Mouse (Mus musculus) erythroblast, embryonic 14.5 days (primary cell): ENCODE measurements around the gene D16Ertd472e.

Experiments
- GATA1 ChIP-seq: IDR thresholded peaks from 2 replicates; pipeline ENCODE4 v1.6.1; 2012; ENCODE audit warnings: low read length, inconsistent platforms, mixed read lengths
- TAL1 ChIP-seq: IDR thresholded peaks from 3 replicates; pipeline ENCODE4 v1.6.1; 2012; ENCODE audit warnings: low read length, inconsistent platforms, mixed read lengths

GRCm38 (mm10) chr16:78575852-78576477 is 543 bp downstream of the D16Ertd472e start:
- no peak for TF ChIP-seq GATA1
- TF ChIP-seq TAL1: no peak
